Mouse (Mus musculus) spleen, adult 18-20 months (tissue): Measurements from ENCODE around the gene Stk16.
A peak's percentile ranks its signal among the peaks of the same experiment; 100 is the strongest.

Source experiments
- DNase-seq, 2 experiments: peaks; one replicate each; pipeline ENCODE4 v3.0.0; 2022; ENCODE audit warnings: mixed read lengths in 2 of 2

Gene Stk16

GRCm38 (mm10) chr1:75210136-75211087 lies at the start of gene Stk16, which contains the start of gene Glb1l:
Gene Stk16, plus strand, starts transcription at chr1:75210838.
Gene Glb1l, minus strand, starts transcription at chr1:75210813.
- peak; percentile 92 to 94 for DNase-seq

- no peak for DNase-seq
Observed at GRCm38 (mm10) chr1:75168093-75168471, 42.6 kb upstream of the Stk16 start.

- DNase-seq: peak; percentile 98 to 99
Observed at GRCm38 (mm10) chr1:75168472-75169464, 41.9 kb upstream of the Stk16 start, which contains the start of gene Zfand2b. Gene Zfand2b, plus strand, starts transcription at chr1:75168646.

- no peak for DNase-seq
Observed at GRCm38 (mm10) chr1:75179334-75180104, 31.1 kb upstream of the Stk16 start.

- peak; percentile 67 to 76 for DNase-seq
Observed at GRCm38 (mm10) chr1:75180105-75180590, 30.5 kb upstream of the Stk16 start, which contains the start of gene Abcb6. Gene Abcb6, minus strand, starts transcription at chr1:75180392.

- DNase-seq: no peak
Observed at GRCm38 (mm10) chr1:75180741-75181140, 29.9 kb upstream of the Stk16 start.

- no peak for DNase-seq
Observed at GRCm38 (mm10) chr1:75181377-75181870, 29.2 kb upstream of the Stk16 start.

- no peak for DNase-seq
Observed at GRCm38 (mm10) chr1:75182160-75182559, 28.5 kb upstream of the Stk16 start.

- DNase-seq: no peak
Observed at GRCm38 (mm10) chr1:75185495-75185894, 25.1 kb upstream of the Stk16 start.

- no peak for DNase-seq
Observed at GRCm38 (mm10) chr1:75187126-75187525, 23.5 kb upstream of the Stk16 start.

- no peak for DNase-seq
Observed at GRCm38 (mm10) chr1:75187914-75188483, 22.6 kb upstream of the Stk16 start.

GRCm38 (mm10) chr1:75190577-75190976 lies 20.1 kb upstream of the Stk16 start:
- DNase-seq: no peak

GRCm38 (mm10) chr1:75191258-75191621 lies 19.4 kb upstream of the Stk16 start:
- DNase-seq: no peak

GRCm38 (mm10) chr1:75191622-75192402 lies 18.8 kb upstream of the Stk16 start, which contains the start of the genes Ankzf1 and Atg9a:
Gene Ankzf1, plus strand, starts transcription at chr1:75192151.
Gene Atg9a, minus strand, starts transcription at chr1:75192196.
- DNase-seq: peak; percentile 82 to 89

- peak in 1 of 2 experiments; percentile 35 for DNase-seq
Observed at GRCm38 (mm10) chr1:75192452-75192851, 18.2 kb upstream of the Stk16 start.

- no peak for DNase-seq
Observed at GRCm38 (mm10) chr1:75201236-75201635, 9.4 kb upstream of the Stk16 start.

- no peak for DNase-seq
Observed at GRCm38 (mm10) chr1:75208967-75209678, 1.5 kb upstream of the Stk16 start.

- no peak for DNase-seq
Observed at GRCm38 (mm10) chr1:75211141-75211708, 587 bp downstream of the Stk16 start.

- no peak for DNase-seq
Observed at GRCm38 (mm10) chr1:75212542-75212941, 1.9 kb downstream of the Stk16 start.
